Mouse (Mus musculus) liver, embryonic 11.5 days (tissue): ENCODE measurements at regions not wholly inside any gene's neighbourhood (a gene's known extent, or its start where the extent isn't known, plus 50 kb on each side); places are given as distances from the start of the nearest gene placed in this dataset.
"Not testable (repeated sequence)": the region's sequence is repeated elsewhere in the genome, so short reads cannot be mapped to it uniquely, and the experiment has no call there.

Experiments used
- ATAC-seq: fragments of 200-750 bp; cut with Nextera tagmentation; replicated peaks from 2 replicates; pipeline ENCODE4 v1.8.0; 2017; ENCODE audit warnings: moderate number of reproducible peaks, mild to moderate bottlenecking, moderate TSS enrichment, moderate library complexity; ENCODE audit not compliant: low FRiP score
- DNase-seq: peaks from one replicate; pipeline ENCODE4 v3.0.0-alpha.2; 2017; ENCODE audit warnings: low spot score
- H3K27ac ChIP-seq: fragments of 300-500 bp; sonication (generic); 2 replicates; pipeline ENCODE4 v1.5.1; 2014; ENCODE audit warnings: mild to moderate bottlenecking, low read depth, low read length, control low read depth
- H3K27me3 ChIP-seq: fragments of 300-500 bp; sonication (generic); replicated peaks from 2 replicates; pipeline ENCODE4 v1.6.1; 2014; ENCODE audit warnings: low read length, mixed read lengths; ENCODE audit not compliant: control insufficient read depth, insufficient read depth
- H3K36me3 ChIP-seq: fragments of 300-500 bp; sonication (generic); 2 replicates; pipeline ENCODE4 v1.6.1; 2014; ENCODE audit warnings: mild to moderate bottlenecking, low read length, moderate library complexity, mixed read lengths; ENCODE audit not compliant: control insufficient read depth, insufficient read depth
- H3K4me1 ChIP-seq: fragments of 300-500 bp; sonication (generic); replicated peaks from 2 replicates; pipeline ENCODE4 v1.6.1; 2014; ENCODE audit warnings: low read length, mixed read lengths; ENCODE audit not compliant: control insufficient read depth, insufficient read depth
- H3K4me2 ChIP-seq: fragments of 300-500 bp; sonication (generic); 2 replicates; pipeline ENCODE4 v1.6.1; 2014; ENCODE audit warnings: mild to moderate bottlenecking, control low read depth, moderate library complexity
- H3K4me3 ChIP-seq: fragments of 300-500 bp; sonication (generic); 2 replicates; pipeline ENCODE4 v1.5.1; 2014; ENCODE audit warnings: low read depth, low read length, control low read depth
- H3K9ac ChIP-seq: fragments of 300-500 bp; sonication (generic); 2 replicates; pipeline ENCODE4 v1.6.1; 2014; ENCODE audit warnings: low read depth, low read length, control low read depth
- H3K9me3 ChIP-seq: fragments of 300-500 bp; sonication (generic); 2 replicates; pipeline ENCODE4 v1.6.1; 2016; ENCODE audit warnings: low read length, inconsistent platforms, mixed read lengths; ENCODE audit not compliant: control insufficient read depth
- WGBS: fragments of 180-500 bp; shearing (Covaris S2); extraction: QIAGEN DNeasy Blood & Tissue Kit; methylation state at CpG from one replicate; pipeline ENCODE4 v1.1.7; 2014; 5-methylcytosine and 5-hydroxymethylcytosine counted together

- WGBS: 82% methylated on average over 10 of the region's 10 CpGs
- no peak overlapping the region for H3K4me2 ChIP-seq
- no peak for DNase-seq
- H3K4me3 ChIP-seq: no peak overlapping the region
- H3K9me3 ChIP-seq: no peaks in the 10 kb centered on the region
- no peak for ATAC-seq
- no peaks in the 10 kb centered on the region for H3K27me3 ChIP-seq
- H3K9ac ChIP-seq: no peak overlapping the region
- no peaks in the 10 kb centered on the region for H3K4me1 ChIP-seq
- no peak overlapping the region for H3K27ac ChIP-seq
- no peaks in the 10 kb centered on the region for H3K36me3 ChIP-seq
These were observed 162.2 kb upstream of the St6galnac5 start for GRCm38 (mm10) chr3:153144217-153144616.

GRCm38 (mm10) chr3:153140985-153141384 is 158.9 kb upstream of the St6galnac5 start:
- H3K4me3 ChIP-seq: no peak overlapping the region
- ATAC-seq (no peak), DNase-seq (no peak)
- H3K36me3 ChIP-seq: no peaks in the 10 kb centered on the region
- H3K27ac ChIP-seq: no peak overlapping the region
- H3K4me1 ChIP-seq: no peaks in the 10 kb centered on the region
- no peak overlapping the region for H3K4me2 ChIP-seq
- H3K9me3 ChIP-seq: no peaks in the 10 kb centered on the region
- H3K9ac ChIP-seq: no peak overlapping the region
- 84% methylated on average over 5 of the region's 5 CpGs for WGBS
- H3K27me3 ChIP-seq: no peaks in the 10 kb centered on the region

GRCm38 (mm10) chr3:153125335-153125734 is 143.3 kb upstream of the St6galnac5 start:
- no peaks in the 10 kb centered on the region for H3K36me3 ChIP-seq
- DNase-seq: no peak
- H3K27ac ChIP-seq: no peak overlapping the region
- no peak overlapping the region for H3K4me2 ChIP-seq
- no peak for ATAC-seq
- no peaks in the 10 kb centered on the region for H3K27me3 ChIP-seq
- no peaks in the 10 kb centered on the region for H3K9me3 ChIP-seq
- H3K4me3 ChIP-seq: no peak overlapping the region
- H3K4me1 ChIP-seq: no peaks in the 10 kb centered on the region
- no peak overlapping the region for H3K9ac ChIP-seq
- WGBS: 71% methylated on average over 5 of the region's 5 CpGs

GRCm38 (mm10) chr3:153121934-153122333 is 139.9 kb upstream of the St6galnac5 start:
- Histone ChIP-seq H3K4me3 (no peak overlapping the region), H3K4me2 (no peak overlapping the region), H3K36me3 (no peaks in the 10 kb centered on the region), H3K27me3 (no peaks in the 10 kb centered on the region), H3K9ac (no peak overlapping the region), H3K4me1 (no peaks in the 10 kb centered on the region), H3K9me3 (no peaks in the 10 kb centered on the region), H3K27ac (no peak overlapping the region)
- ATAC-seq (no peak), DNase-seq (no peak)
- 85% methylated on average over 10 of the region's 10 CpGs for WGBS

- WGBS: 51% methylated on average over 5 of the region's 5 CpGs
- 0 out of 2 replicates have a peak, but pooled peaks have one; percentile 43 for ATAC-seq
These were observed 137.1 kb upstream of the St6galnac5 start for GRCm38 (mm10) chr3:153119142-153119541.

GRCm38 (mm10) chr3:153118643-153119042 is 136.6 kb upstream of the St6galnac5 start:
- Histone ChIP-seq H3K4me3 (no peak overlapping the region), H3K9me3 (no peaks in the 10 kb centered on the region), H3K9ac (no peak overlapping the region), H3K27ac (no peak overlapping the region), H3K36me3 (no peaks in the 10 kb centered on the region), H3K27me3 (no peaks in the 10 kb centered on the region), H3K4me2 (no peak overlapping the region), H3K4me1 (no peaks in the 10 kb centered on the region)
- WGBS: 69% methylated on average over 1 of the region's 1 CpGs
- DNase-seq (no peak), ATAC-seq (no peak)

More at GRCm38 (mm10) chr3:153119142-153119541, 137.1 kb upstream of the St6galnac5 start:
- H3K27ac ChIP-seq: no peak overlapping the region
- H3K36me3 ChIP-seq: no peaks in the 10 kb centered on the region
- H3K27me3 ChIP-seq: no peaks in the 10 kb centered on the region
- H3K9me3 ChIP-seq: no peaks in the 10 kb centered on the region
- no peak overlapping the region for H3K4me3 ChIP-seq
- H3K4me2 ChIP-seq: no peak overlapping the region
- H3K4me1 ChIP-seq: no peaks in the 10 kb centered on the region
- no peak for DNase-seq
- no peak overlapping the region for H3K9ac ChIP-seq

- Histone ChIP-seq H3K4me1 (no peaks in the 10 kb centered on the region), H3K27ac (no peak overlapping the region), H3K9me3 (no peaks in the 10 kb centered on the region), H3K36me3 (no peaks in the 10 kb centered on the region), H3K4me2 (no peak overlapping the region), H3K9ac (no peak overlapping the region), H3K4me3 (no peak overlapping the region), H3K27me3 (no peaks in the 10 kb centered on the region)
- ATAC-seq: no peak
- WGBS: 92% methylated on average over 5 of the region's 5 CpGs
- DNase-seq: no peak
These were observed 123.5 kb upstream of the St6galnac5 start for GRCm38 (mm10) chr3:153105591-153105990.

- H3K4me1 ChIP-seq, ATAC-seq, H3K27ac ChIP-seq, H3K4me3 ChIP-seq, DNase-seq, H3K36me3 ChIP-seq, H3K4me2 ChIP-seq, H3K27me3 ChIP-seq, H3K9ac ChIP-seq, H3K9me3 ChIP-seq: not testable (repeated sequence)
- WGBS: 82% methylated on average over 4 of the region's 4 CpGs
These were observed 108.5 kb upstream of the St6galnac5 start for GRCm38 (mm10) chr3:153090572-153090971.

- Histone ChIP-seq H3K4me3 (no peak overlapping the region), H3K4me2 (no peak overlapping the region), H3K27ac (no peak overlapping the region), H3K27me3 (no peaks in the 10 kb centered on the region), H3K9ac (no peak overlapping the region), H3K4me1 (no peaks in the 10 kb centered on the region), H3K9me3 (no peaks in the 10 kb centered on the region), H3K36me3 (no peaks in the 10 kb centered on the region)
- DNase-seq (no peak), ATAC-seq (no peak)
- 56% methylated on average over 17 of the region's 17 CpGs for WGBS
These were observed 103.2 kb upstream of the St6galnac5 start for GRCm38 (mm10) chr3:153085096-153085788.
